Mouse (Mus musculus): ENCODE measurements around the gene Rps12-ps3.

The Rps12-ps3 gene

GRCm38 (mm10) chr19:59351151-59351889 is 29.2 kb downstream of the Rps12-ps3 start:
- DNase-seq (ENCODE audit: low read depth, low spot score) = no peak

- no peak for DNase-seq (ENCODE audit: low read depth, low spot score)
These were observed 30.7 kb downstream of the Rps12-ps3 start for GRCm38 (mm10) chr19:59352760-59353159.

DNA sequence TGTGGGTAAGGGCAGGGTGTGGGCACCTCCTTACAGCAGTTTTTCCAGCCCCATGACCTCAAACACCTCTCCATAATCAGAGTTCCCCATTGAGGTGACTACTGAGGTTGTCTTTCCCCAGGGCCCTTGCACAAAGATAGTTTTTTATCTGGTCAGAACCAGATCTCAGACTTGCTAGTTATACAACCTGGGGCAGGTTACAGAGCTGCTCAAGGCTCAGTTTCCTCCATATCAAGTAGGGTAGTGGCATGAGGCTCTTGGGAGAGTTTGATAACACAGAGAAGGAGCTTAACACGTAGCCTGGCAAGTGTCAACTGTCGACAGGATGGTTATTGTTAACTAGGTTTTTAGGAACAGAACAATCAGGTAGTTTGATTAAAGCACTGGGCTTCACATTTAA is 32.8 kb downstream of the Rps12-ps3 start:
- no peak for DNase-seq (ENCODE audit: low read depth, low spot score)

DNA sequence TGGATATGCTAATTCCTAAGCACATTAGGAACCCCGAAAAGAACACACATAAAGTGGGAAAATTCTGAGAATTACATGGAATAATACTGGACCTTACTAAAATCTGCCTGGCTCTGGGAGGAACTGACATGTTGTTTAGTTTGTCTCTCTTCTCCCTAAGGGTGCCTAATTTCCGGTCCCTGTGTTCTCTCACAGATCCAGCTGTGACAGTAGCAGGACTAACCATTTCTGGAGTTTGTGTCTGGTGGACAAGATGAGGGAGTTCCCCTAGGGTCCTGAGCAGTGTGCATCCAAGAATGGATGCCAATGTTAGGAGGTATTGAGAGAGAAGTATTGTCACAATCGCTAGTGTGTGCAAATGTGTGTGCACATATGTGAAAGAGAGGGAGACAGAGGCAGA is 34.3 kb downstream of the Rps12-ps3 start:
- no peak for DNase-seq (ENCODE audit: low read depth, low spot score)

- no peak for DNase-seq (ENCODE audit: low read depth, low spot score)
These were observed 34.9 kb downstream of the Rps12-ps3 start for GRCm38 (mm10) chr19:59356843-59357595.

- DNase-seq (ENCODE audit: low read depth, low spot score) = no peak
These were observed 35.8 kb downstream of the Rps12-ps3 start for GRCm38 (mm10) chr19:59357878-59358277.

DNA sequence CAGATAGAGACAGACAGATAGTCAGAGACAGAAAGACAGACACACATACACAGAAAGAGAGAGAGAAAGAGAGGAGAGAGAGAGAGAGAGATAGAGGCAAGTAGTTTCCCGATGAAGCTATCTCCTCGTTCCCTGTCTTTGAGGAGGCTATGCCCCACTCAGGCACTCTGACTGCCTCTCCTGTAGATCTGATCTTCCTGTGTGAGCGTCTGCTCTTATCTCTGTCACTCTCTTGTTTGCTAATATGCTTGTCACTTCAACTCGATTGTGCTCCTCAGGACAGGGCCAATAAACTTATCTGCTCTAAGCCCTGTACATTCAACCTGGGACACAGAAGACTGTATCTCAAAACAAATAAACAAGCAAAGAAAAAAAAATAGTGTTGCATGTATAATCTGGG is 37.1 kb downstream of the Rps12-ps3 start:
- DNase-seq (ENCODE audit: low read depth, low spot score) = no peak

- no peak for DNase-seq (ENCODE audit: low read depth, low spot score)
These were observed 38.4 kb downstream of the Rps12-ps3 start for GRCm38 (mm10) chr19:59360486-59360896.

GRCm38 (mm10) chr19:59362646-59363045 is 40.6 kb downstream of the Rps12-ps3 start:
- no peak for DNase-seq (ENCODE audit: low read depth, low spot score)

- DNase-seq (ENCODE audit: low read depth, low spot score) = no peak
These were observed 41.6 kb downstream of the Rps12-ps3 start for GRCm38 (mm10) chr19:59363666-59364065.

DNA sequence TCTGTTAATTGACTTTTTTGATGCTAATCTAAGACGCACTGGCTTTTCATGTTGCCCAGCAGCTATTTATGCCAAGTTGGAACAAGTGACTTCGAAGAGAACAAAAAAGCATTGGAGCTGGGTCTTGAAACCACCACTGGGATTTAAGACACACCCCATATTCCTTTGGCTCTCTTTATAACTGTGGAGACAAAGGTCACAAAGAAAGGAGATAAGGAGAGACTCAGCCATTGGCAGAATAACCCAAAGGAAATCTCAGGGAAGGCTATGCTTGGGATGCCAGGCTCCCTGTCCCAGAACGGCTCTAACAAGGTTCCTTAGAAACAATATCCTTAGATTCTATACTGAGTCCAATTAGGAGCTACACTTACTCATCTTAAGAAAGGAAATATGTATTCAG is 44.6 kb downstream of the Rps12-ps3 start:
- no peak for DNase-seq (ENCODE audit: low read depth, low spot score)

GRCm38 (mm10) chr19:59367892-59368291 is 45.8 kb downstream of the Rps12-ps3 start:
- no peak for DNase-seq (ENCODE audit: low read depth, low spot score)

DNA sequence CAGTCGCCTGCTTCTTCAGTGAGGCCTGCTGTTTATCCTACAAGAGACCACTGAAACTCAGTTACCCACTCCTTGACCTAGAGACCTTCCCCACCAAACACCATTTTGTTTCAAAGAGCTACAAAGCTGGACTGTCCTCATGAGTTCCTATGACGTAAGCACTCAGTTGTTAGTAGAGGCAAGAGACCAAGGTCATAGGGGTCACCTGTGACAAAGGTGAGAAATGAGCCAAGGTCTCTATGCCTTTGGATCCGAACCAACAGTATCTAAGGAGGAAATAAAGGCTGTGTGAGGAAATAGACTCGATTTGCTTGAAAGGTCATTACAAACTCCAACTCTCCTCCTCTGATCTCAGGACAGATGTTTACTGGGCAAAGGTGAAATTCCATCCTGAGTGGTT is 48.9 kb downstream of the Rps12-ps3 start:
- no peak for DNase-seq (ENCODE audit: low read depth, low spot score)

Measured in forelimb bud, embryonic 11.5 days (tissue).